Mouse (Mus musculus): ENCODE measurements around the gene Fgfr2.

Fgfr2 gene

DNA sequence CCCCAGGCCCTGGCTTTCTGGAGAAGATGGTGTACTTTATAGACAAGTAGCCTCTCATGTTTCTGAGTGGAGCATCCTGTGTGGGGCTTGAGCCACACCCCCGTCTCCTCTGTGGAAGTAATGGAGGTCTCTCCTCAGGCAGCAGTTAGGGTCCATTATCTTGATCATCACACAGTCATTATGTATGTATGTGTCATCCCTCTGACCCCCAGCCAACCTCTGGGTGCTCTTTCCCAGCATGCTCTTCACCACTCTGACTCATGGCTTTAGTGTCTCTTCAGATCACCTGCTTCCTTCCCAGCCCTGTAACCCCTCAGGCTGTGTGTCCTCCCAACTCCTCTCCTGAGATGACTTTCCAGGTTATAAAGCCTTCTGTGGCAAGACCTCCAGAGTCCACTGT, 481.5 kb downstream of the Fgfr2 start:
- DNase-seq: no peak

DNA sequence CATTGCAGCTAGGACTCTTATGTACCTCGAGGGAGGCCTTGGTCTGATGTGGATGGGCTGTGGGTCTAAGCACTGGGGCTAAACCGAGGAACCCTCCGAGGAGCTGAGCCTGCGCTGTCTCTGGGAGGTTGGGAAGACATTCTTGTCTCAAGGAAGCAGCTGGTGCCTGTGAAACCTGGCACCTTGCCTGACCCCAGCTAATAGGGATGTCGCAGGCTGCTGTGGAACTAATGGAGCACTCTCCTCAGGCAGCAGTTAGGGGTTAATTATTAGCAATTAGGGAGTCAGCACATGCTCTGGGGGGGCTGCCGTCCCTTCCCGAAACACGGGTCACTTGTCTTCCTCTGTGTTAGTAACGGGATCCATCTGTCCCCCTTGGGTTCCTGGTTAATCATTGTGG, 482.2 kb downstream of the Fgfr2 start:
- peak; percentile 69 for DNase-seq

- DNase-seq: peak; percentile 71
These were observed 484.6 kb downstream of the Fgfr2 start for GRCm38 (mm10) chr7:132638446-132639087.

- DNase-seq: peak; percentile 64
These were observed 485.9 kb downstream of the Fgfr2 start for GRCm38 (mm10) chr7:132637292-132637691.

DNA sequence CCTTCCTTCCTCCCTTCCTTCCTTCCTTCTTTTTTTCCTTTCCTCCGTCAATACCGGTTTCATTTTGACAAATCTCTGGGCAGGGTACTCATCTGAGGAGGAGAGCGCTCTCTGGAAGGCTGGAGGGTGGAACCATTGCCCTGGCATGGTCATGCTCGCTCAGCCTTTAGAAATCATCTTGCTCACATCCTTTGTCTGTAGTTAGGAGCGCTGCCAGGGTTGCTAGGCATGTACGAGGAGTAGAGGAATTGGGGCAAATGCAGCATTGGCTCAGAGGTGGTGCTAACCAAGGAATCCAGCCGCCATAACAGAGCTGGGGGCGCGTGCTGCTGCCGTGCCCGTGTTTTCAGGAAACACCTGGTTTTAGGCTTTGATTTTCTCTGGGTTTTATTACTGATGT, 491.8 kb downstream of the Fgfr2 start:
- DNase-seq: no peak

DNA sequence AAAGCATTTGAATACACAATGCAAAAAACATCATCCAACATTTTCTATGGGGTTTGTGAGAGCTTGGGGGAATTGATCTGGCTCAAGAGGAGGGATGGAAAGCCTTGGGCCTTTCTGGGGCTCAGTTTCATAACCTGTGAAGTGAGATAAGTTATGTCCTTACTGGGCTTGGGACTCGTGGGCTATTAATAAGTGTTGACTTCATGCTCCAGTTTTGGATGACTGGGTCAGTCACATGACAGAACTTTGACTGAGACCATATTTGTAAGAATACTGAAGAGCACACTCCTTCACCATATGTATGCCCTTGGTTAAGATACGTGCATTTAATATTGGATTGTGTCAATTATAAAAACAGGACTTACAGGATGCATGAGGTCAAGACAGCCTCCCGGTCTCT, 495.7 kb downstream of the Fgfr2 start:
- peak; percentile 16 for DNase-seq

DNA sequence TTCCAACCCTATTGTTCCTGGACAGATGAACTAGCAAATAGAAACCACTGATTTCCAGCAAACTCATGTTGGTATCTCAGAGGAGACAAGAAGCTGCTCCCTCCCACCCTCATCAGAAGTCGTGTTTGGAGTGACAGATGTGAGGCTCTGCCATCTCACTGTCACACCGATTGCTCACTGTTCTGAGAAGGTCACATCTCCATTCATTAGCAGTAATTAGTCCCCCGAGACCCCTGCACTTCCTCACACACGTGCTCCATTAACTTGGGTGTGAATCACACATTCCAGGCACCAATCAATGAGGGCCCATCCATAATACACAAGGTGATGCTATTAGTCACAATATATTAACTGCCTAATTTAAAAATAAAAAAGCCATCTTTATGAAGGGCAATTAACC, 497.0 kb downstream of the Fgfr2 start:
- no peak for DNase-seq

GRCm38 (mm10) chr7:132624161-132624560, 499.0 kb downstream of the Fgfr2 start:
- no peak for DNase-seq

DNA sequence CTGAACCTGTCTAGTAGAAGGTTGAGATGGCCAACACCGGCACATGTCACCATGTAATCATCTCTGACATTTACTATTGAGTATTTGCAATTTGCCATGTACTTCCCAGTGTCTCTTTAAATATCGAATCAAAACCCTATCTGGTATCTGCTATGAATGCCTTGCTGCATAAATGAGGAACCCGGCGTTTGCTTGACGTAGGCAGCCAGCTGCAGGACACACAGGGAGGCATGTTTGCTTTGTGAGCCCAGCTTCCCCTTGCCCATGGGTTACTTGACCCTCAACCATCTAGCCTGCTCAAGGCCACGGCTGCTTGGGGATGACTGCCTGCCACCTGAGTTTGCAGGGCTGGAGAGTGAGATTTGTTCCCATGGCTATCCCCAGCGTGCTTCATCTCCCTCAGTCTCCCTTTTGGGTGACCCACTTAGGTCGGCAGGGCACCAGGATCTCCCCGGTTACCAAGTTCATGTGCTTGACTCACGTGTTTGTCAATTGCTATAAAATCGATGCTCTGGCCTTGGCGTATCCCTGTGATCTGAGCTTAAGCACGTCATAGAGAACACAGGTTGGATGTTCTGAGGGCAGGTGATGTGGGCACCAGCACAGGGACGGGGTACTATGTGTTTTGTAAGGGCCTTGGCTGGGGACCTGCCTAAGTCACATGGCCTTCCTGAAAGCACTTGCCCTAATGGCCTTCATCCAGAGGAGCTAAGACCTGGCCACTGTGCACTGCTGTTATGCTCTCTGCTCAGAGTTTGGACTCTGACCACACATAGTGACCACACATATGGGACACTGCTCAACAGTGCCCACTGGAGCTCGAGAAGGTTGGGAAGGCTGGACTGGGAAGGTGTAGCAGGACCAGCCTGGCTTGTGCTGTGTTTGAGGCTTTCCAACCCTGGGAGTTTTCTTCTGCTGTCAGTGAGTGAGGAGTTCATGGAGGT, 502.9 kb downstream of the Fgfr2 start:
- no peak for DNase-seq

DNA sequence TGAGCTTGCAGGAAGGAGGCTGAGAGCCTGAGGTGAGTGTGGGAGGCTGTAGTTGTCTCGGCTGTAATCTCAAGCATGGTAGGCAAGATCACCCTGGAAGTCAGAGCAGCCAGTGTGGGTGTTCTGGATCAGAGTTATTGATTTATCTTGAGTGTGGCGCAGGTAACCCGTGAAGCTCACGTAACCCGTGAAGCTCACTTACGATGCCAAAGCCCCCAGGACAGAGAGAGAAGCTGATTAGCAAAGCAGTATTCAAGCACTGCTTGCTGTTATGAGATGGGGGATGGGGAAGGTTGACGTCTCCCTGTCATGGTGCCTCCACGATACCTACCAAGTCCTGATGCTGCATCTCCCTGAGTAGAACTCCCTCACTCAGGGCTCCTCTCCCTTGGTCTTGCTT, 503.6 kb downstream of the Fgfr2 start:
- DNase-seq: no peak

- DNase-seq: no peak
These were observed 506.1 kb downstream of the Fgfr2 start for GRCm38 (mm10) chr7:132617021-132617564.

DNA sequence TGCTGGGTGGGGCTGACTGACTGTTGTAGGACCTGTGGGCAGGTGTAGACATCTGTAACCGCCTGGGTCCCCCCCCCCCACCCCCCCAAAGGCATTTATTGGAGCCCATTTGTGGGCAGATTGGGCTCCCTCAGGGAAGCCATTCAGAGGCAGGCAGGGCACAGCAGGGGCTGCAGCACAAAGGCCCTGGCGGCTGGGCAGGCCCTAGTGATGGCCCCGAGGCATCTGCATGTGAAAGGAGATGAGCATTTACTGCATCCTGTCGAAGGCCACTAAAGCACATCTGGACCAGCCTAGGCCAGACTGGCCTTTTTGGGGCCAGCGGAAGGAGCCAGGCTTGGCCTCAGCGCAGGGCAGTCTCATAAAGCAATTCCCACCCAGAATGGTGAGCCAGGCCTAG, 506.8 kb downstream of the Fgfr2 start:
- no peak for DNase-seq

- DNase-seq: peak; percentile 62
These were observed 507.8 kb downstream of the Fgfr2 start for GRCm38 (mm10) chr7:132615346-132615745.

- no peak for DNase-seq
These were observed 511.6 kb downstream of the Fgfr2 start for GRCm38 (mm10) chr7:132611530-132611929.

DNA sequence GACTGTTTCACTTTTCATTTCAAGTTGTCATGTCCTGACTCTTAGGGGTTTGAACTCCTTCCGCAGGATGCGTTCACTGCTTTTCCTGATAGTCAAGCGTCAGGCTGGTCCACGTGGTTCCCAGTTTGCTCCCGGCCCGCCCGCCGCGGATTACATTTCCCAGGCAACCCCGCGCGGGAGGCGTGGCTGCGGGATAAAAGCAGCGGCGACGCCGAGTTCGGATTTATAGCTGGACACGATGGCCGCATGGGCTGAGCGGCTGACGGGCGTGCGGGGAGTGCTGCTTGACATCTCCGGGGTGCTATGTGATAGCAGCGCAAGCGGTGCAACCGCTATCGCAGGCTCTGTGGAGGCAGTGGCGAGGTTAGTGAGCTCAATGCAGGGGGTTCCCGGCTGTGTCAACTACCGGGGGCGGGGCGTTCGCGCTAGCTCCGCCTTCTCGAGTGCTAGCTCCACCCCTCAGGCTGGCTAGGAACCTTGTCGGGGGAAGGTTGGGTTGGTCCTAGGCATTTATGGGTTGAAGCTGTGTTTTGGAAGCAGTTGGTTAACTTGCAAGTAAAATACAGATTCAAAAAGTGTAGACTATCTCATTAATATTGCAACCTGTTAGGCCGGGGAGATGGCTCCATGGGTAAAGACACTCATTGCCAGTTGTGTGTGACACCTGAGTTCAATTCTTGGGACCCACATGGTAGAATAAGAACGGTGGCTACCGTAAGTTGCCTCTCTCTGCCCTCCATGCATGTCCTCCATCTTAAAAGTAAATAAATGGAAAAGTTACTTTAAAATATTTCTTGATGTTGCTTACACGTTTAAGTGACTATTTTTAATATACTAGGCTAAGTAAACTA, 512.5 kb downstream of the Fgfr2 start, which contains the start of gene Lhpp:
TSS of gene Lhpp (plus strand) at position 171 of the 851 bp plus-strand sequence.
- peak; percentile 91 for DNase-seq

DNA sequence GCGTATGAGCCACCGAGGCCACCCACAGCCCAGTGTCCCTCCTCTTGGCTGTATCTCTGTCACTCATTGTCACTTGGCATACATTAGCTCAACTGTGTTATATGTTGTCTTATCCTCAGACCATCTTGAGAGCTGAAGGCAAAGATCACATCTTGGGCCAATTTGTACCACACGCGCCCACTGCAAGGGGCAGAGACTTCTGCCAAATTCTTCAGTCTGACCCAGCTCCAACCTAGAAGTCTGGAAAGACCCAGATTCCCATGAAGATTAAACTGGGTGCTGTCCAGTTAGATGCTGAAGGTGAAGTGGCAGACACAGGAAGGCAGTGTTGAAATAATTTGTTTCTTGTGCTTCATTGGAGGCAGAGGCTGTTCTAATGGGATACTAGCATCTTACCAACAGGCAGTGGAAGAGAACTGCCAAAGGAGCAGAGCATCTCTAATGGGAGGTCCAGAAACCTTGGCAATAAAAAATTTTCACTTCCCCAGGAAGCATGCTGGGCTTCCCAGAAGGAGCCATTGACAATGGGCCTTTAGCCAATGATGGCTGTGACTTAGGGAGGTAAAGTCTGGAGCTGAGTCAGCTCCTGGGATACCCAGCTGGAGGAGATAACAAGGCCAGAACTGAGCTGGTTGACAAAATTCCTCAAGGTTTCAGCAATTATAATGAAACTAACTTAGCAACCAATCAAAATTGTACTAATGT, 514.7 kb downstream of the Fgfr2 start:
- no peak for DNase-seq

DNA sequence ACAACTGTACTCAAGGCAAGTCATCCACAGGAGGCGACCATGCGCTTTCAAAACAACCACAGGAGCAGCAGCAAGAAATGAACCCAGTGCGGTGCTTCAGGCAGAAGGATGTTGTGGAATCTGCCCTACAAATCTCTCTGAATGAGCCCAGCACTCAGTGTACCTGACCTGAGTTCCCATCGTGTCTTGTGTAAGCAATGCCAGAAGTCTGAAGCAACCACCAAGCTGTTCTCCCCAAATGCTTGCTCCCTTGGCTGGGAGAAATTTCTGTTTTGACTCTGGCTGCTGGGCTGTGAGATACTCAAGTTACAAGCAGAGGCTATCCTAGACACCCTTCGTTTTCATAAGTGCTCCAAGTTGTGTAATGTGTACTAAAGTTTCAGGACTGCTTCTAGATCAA, 517.5 kb downstream of the Fgfr2 start:
- DNase-seq: no peak

GRCm38 (mm10) chr7:132604720-132605119, 518.4 kb downstream of the Fgfr2 start:
- DNase-seq: no peak

DNA sequence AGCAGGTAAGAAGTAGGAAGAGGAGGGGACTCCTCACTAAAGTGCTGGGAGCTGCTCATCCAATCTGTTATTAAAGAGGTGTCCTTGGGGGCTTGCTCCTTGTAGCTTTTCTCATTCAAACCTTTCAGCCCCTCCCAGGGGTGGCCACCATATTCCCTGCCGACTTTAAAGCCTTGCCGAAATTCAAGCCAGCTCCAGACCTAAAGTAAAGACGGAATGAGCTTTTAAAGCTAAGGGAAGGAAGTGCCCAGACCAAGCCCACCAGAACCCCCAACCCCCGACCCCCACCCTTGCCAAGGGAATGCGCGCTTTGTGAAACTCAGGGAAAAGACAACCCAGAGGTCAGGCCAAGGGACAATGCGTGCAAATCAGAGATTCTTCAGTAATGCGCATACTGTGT, 522.2 kb downstream of the Fgfr2 start:
- DNase-seq: no peak

GRCm38 (mm10) chr7:132600026-132600425, 523.1 kb downstream of the Fgfr2 start:
- DNase-seq: no peak

DNA sequence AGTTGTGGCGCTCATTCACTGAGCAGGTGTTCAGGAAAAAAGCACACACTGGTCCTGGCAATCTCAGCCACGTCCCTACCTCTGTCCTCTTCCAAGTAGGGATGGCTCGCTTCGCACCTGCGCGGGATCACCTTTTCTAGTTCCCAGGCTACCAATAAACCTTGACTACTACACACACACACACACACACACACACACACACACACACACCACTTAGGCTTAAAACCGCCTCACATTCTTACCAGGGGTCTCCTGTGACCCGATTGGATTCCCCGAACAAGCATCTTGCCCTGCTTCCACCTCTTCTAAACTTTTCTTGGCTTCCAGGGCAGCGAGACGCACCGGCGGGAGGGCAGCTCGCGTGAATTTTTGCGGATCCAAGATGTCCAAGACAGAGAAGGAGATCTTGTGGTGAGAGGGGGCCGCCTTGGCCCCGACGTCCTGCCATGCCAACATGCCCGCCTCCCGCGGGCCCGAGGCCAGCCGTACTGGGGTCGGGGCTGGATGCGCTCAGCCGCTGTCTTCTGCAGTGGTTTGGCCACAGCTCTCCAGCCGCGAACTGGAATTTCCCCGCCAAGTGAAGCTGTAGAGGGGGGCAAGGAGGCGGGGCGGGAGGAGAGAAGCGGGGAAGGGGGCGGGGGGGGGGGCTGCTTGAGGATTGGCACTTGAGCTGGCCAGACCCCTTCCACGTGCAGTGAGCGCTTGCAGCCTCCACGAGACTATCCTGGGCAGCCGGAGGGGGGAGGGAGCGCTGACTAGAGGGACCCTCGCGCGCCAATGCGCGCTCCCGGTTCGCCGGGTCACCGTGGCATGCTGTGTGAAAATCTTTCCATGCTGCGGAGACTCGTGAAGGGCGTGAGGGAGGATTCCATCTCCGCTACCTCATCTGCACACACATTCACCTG, 523.8 kb downstream of the Fgfr2 start, which contains the start of gene Nkx1-2:
TSS of gene Nkx1-2 (minus strand) at position 567 of the 905 bp plus-strand sequence.
- peak; percentile 29 for DNase-seq

All from lung, postnatal 10 days (tissue).